Mouse (Mus musculus): ENCODE measurements around the gene Grn.

Gene Grn

GRCm38 (mm10) chr11:102443740-102444139 is 13.6 kb downstream of the Grn start:
- 65% methylated on average over 12 of the region's 12 CpGs for WGBS

DNA sequence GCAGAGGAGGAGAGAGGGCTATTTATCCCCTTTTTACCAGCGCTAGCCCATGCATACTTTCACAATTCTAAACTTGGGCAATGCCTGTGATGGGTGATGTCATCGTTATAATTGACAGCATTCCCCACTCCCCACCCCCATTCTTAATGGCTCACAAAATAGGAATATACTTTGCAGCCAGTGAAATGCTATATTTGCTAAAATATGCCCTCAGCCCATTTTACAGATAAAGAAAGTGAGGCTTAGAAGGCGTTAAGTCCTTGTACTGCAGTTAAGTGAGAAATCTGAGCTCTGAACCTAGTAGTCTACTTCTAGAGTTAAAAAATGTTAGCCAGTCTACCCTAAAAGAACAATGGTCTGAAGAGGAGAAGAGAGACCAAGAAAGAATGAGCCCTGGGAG is 14.2 kb downstream of the Grn start:
- 56% methylated on average over 3 of the region's 3 CpGs for WGBS

- 15% methylated on average over 6 of the region's 6 CpGs for WGBS
These were observed 14.7 kb downstream of the Grn start for GRCm38 (mm10) chr11:102444781-102445180.

DNA sequence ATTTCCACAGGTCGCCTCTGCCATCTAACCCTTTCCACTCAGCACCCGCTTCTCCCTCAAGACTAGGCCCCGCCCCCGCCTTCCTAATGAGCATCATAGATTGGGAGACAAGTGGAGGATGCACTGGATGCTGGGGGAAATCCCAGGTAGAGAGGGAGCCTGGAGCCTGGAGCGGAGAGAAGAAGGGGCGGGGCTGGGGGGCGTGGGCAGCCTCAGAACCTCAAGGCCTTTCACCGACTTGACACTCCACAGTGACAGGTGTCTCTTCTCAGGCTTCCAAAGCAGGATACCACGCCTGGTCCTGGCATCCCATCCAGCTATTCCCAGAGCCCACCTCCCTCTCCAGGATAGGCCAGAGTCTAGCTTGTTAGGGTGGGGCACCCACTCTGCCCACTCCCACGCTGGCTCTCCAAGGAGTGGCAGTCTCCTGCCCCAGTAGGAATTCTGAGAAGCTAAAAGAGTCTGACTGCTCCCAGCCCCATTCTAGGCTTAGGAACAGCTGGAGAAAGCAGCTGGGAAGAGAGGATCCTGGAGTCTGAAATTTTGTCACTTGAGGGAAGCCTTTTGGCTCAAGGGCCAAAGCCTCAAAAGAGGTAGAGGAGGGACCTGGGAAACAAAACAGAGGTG is 15.3 kb downstream of the Grn start:
- WGBS: 20% methylated on average over 10 of the region's 10 CpGs

DNA sequence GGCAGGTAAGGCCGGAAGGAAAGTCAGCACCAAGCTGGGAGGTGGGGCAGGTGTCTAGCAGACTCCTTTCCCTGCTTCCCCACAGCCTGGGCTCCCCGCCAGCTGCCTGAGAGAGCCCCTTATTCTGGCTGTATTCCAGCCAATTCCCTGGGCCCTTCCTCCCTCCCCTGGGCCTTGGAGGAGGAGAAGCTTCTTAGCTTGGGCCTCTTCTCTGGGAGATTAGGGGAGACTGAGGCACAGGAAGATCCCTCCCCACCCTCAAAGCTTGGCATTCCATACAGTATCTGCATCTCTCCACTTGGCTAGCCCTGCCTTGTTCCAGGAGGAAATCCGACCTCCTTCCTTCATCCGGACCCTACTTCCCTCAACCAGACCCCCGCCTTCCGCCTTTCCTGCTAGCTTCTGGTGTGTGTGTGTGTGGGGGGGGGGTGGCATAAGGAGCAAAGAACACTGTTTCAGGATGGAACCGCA is 15.8 kb downstream of the Grn start:
- 8% methylated on average over 7 of the region's 7 CpGs for WGBS

DNA sequence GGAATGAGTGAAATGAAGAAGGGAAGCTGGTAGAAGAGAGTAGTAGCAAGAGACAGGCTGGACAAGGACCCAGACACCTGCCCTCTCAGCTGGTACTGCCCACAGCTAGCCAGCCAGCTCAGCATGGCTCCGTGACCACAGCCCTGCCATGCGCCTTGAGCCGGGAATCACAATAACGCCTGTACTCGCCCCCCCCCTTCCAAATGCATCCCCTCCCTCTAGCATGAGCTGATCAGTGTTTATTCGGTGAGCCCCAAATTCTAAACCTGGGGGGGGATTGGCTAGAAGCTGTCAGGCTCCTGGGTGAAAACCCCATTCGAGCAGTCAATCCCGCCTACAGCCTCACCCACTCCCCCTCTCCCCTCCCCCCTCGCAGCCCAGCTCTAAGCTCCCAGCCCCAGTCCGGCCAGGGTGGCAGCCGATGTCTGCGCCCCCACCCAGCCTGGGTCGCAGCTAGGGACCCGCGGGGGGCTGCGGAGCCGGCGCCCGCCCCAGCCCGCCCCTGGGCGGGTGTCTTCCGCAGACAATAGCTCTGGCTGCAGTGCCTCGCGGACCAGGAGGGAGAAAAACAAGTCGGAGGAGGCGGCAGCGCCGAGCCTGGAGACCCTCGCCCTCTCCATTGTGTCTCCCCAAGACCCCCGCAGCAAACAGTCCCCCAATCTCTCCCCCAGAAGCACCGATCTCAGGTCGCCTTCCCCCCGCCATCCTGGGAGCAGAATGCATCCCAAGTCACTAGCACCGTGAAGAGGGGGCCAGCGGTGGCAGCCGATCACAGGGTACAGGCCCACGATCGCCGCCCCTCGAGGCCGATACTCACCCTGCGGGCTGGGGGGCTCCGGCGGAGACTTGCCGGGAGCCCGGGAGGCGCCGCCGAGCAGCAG is 16.7 kb downstream of the Grn start:
- under 1% methylated on average over 48 of the region's 49 CpGs for WGBS

- WGBS: under 1% methylated on average over 40 of the region's 40 CpGs
These were observed 17.4 kb downstream of the Grn start, which contains the start of gene Fam171a2 for GRCm38 (mm10) chr11:102447497-102447896. Fam171a2 (minus strand) TSS chr11:102447682.

DNA sequence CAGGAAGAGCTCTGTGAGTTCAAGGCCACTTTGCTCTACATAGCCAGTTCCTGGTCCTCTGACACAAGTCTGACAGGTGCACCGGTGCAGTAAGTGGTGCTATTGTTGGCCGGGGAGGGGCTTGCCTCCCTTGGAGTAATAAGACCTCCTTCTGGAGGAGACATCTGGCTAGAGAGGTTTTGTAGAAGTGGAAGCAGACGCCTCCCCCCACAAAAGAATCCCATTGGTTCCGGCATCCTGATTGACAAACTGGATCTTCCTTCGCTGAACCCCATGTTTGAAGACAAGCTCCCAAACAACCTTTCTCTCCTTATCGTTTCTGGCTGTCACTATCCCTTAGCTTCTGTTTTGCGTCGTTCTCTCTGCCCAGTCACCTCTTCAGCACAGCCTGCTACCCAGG is 18.2 kb downstream of the Grn start:
- 17% methylated on average over 8 of the region's 8 CpGs for WGBS

- 56% methylated on average over 17 of the region's 17 CpGs for WGBS
These were observed 19.2 kb downstream of the Grn start for GRCm38 (mm10) chr11:102449043-102450008.

DNA sequence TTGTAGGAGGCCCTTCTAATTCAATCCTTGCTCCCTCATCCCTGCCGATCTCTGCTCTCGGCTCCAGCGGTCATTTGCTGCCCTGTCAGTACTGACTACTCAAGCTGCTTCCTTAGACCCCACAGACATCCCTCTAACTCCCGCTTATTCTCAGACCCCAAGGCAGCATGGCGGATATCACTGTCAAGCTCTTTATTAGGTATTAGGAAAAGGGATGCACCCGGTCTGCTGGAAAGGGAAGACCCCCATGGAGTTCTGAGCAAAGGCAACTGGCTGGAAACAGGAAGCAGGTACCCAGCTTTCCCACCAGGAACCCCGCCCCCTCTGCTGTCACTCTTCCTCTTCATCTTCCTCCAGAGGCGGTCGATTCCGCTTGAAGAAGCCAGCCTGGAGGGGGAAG is 23.0 kb downstream of the Grn start:
- 44% methylated on average over 10 of the region's 10 CpGs for WGBS

- under 1% methylated on average over 40 of the region's 40 CpGs for WGBS
These were observed 25.8 kb downstream of the Grn start for GRCm38 (mm10) chr11:102455740-102456396.

DNA sequence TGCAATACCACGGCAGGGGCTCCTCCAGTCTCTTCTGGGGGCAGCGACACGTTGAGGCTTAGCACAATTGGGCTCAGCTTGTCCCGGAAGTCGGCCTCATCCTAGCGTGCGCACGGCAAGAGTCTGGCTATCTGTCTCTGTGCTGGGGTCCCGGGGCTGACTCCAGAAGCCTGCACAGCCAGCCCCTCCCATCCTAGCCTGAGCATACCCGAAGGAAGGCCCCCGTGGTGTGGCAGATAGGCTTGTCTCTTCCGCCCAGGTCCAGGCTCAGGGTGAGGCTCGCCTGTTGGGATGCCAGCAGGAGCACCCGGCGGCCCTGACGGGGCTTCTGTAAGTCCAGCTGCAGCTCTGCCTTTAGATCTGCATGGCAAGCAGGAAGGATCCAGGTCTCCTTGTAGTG is 30.4 kb downstream of the Grn start:
- WGBS: 71% methylated on average over 16 of the region's 16 CpGs

DNA sequence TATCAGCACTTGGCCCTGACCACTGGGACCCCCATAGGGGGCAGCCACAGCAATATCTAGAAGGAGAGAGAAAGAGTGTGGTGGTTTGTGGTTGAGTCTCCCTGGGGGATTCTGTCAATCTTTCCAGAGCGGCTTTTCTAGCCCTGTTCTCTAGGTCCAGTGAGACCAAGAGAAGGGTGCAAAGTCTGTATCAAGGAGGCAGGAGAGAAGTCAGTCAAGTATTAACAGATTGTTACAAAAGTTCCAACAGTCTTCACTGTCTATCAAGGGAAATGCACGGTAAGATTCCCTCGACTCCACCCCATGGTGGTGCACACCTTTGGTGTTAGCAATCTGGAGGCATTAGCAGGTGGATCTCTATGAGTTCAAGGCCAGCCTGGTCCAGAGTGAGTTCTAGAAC is 31.6 kb downstream of the Grn start:
- WGBS: 84% methylated on average over 3 of the region's 3 CpGs

- WGBS: 94% methylated on average over 6 of the region's 6 CpGs
These were observed 34.8 kb downstream of the Grn start for GRCm38 (mm10) chr11:102464901-102465300.

DNA sequence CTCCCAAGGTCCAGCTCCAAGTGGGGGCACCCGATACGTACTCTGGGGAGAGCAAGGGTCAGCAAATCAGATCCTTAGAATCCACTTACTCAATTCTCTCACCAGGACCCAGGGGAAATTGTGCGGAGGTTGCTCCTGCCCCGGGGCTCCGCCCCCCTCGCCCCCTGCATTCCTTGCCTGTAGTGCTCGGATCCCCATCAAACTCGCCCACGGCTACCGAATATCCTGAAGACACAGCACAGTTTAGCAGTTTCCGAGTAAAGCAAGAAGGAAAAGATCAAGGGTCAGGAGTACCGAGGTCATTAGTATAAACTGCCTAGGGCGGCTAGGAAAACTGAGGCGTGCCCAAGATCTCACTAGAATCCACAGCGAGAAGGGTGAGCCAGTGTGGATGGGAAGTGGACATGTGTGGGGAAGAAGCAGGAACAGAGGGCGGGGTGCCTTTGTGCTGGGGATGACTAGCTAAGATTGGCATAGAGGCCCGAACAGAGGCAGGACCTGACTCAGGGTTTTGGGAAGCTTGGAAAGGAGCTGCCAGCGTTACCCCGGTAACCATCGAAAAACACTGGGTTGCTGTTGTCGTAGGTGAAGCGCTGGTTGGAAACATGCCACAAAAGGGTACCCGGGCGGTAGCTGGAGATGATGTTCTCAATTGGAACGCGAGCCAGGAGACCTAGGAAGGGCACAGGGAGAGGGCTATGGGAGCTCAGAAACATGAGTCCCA is 35.8 kb downstream of the Grn start:
- WGBS: 25% methylated on average over 26 of the region's 26 CpGs

GRCm38 (mm10) chr11:102467041-102467631 is 37.0 kb downstream of the Grn start:
- 1% methylated on average over 37 of the region's 37 CpGs for WGBS

- 71% methylated on average over 11 of the region's 11 CpGs for WGBS
These were observed 39.7 kb downstream of the Grn start, which contains the start of gene Itga2b for GRCm38 (mm10) chr11:102469648-102470357. Itga2b (minus strand) TSS chr11:102470122.

- 89% methylated on average over 3 of the region's 3 CpGs for WGBS
These were observed 44.9 kb downstream of the Grn start for GRCm38 (mm10) chr11:102475027-102475426.

- 89% methylated on average over 3 of the region's 3 CpGs for WGBS
These were observed 48.6 kb downstream of the Grn start for GRCm38 (mm10) chr11:102478671-102479070.

Measured in cerebral cortex, adult 2 months (tissue).